Mouse (Mus musculus) kidney, postnatal 0 days (tissue): ENCODE measurements at regions not wholly inside any gene's neighbourhood (a gene's known extent, or its start where the extent isn't known, plus 50 kb on each side); places are given as distances from the start of the nearest gene placed in this dataset.

Experiments used
- ATAC-seq: fragments of 200-750 bp; cut with Nextera tagmentation; replicated peaks from 2 replicates; pipeline ENCODE4 v1.8.0; 2017; ENCODE audit warnings: low read depth, moderate number of reproducible peaks, moderate TSS enrichment, moderate library complexity; ENCODE audit not compliant: low FRiP score
- DNase-seq: peaks from one replicate; pipeline ENCODE4 v3.0.0-alpha.2; 2016; ENCODE audit warnings: low spot score
- H3K27ac ChIP-seq: fragments of 300-500 bp; sonication (generic); 2 replicates; pipeline ENCODE4 v1.5.1; 2014; ENCODE audit warnings: mild to moderate bottlenecking
- H3K27me3 ChIP-seq: fragments of 300-500 bp; sonication (generic); 2 replicates; pipeline ENCODE4 v1.6.1; 2014; ENCODE audit warnings: low read length, mixed read lengths; ENCODE audit not compliant: insufficient read depth
- H3K36me3 ChIP-seq: fragments of 300-500 bp; sonication (generic); 2 replicates; pipeline ENCODE4 v1.6.1; 2014; ENCODE audit warnings: low read length, mixed read lengths; ENCODE audit not compliant: insufficient read depth
- H3K4me1 ChIP-seq: fragments of 300-500 bp; sonication (generic); replicated peaks from 2 replicates; pipeline ENCODE4 v1.6.1; 2014; ENCODE audit warnings: antibody characterized with exemption, low read length, mixed read lengths; ENCODE audit not compliant: insufficient read depth
- H3K4me2 ChIP-seq: fragments of 300-500 bp; sonication (generic); 2 replicates; pipeline ENCODE4 v1.6.1; 2014; ENCODE audit warnings: mild to moderate bottlenecking, low read length, moderate library complexity, mixed read lengths
- H3K4me3 ChIP-seq: fragments of 300-500 bp; sonication (generic); replicated peaks from 2 replicates; pipeline ENCODE4 v1.5.1; 2014; ENCODE audit warnings: low read depth, low read length
- H3K9ac ChIP-seq: fragments of 300-500 bp; sonication (generic); 2 replicates; pipeline ENCODE4 v1.6.1; 2014; ENCODE audit warnings: low read depth, low read length
- H3K9me3 ChIP-seq: fragments of 300-500 bp; sonication (generic); replicated peaks from 2 replicates; pipeline ENCODE4 v1.6.1; 2016; ENCODE audit warnings: low read length, inconsistent platforms, mixed read lengths
- CTCF ChIP-seq: IDR thresholded peaks from 2 replicates; pipeline ENCODE4 v1.5.1; 2016; ENCODE audit warnings: antibody characterized with exemption, low read depth, mild to moderate bottlenecking, moderate library complexity
- WGBS: fragments of 180-500 bp; shearing (Covaris S2); extraction: QIAGEN DNeasy Blood & Tissue Kit; methylation state at CpG from one replicate; pipeline ENCODE4 v1.1.7; 2014; 5-methylcytosine and 5-hydroxymethylcytosine counted together

- 88% methylated on average over 1 of the region's 1 CpGs for WGBS
- H3K9ac ChIP-seq, result no peak overlapping the region
- H3K4me1 ChIP-seq, result no peaks in the 10 kb centered on the region
- DNase-seq (no peak), ATAC-seq (no peak)
- no peak overlapping the region for H3K27ac ChIP-seq
- H3K36me3 ChIP-seq, result no peaks in the 10 kb centered on the region
- no peaks in the 10 kb centered on the region for H3K27me3 ChIP-seq
- no peak overlapping the region for H3K4me3 ChIP-seq
- H3K9me3 ChIP-seq, result no peaks in the 10 kb centered on the region
- TF ChIP-seq CTCF, result no peak
- H3K4me2 ChIP-seq, result no peak overlapping the region
Measured at GRCm38 (mm10) chr4:106121306-106121705, 194.7 kb upstream of the Usp24 start.

- Histone ChIP-seq H3K4me3 (no peak overlapping the region), H3K4me1 (no peaks in the 10 kb centered on the region), H3K9me3 (no peaks in the 10 kb centered on the region), H3K9ac (no peak overlapping the region), H3K27me3 (no peaks in the 10 kb centered on the region), H3K4me2 (no peak overlapping the region), H3K36me3 (no peaks in the 10 kb centered on the region), H3K27ac (no peak overlapping the region)
- WGBS, result 76% methylated on average over 8 of the region's 8 CpGs
- ATAC-seq, result no peak
- TF ChIP-seq CTCF, result no peak
- DNase-seq, result no peak
Measured at GRCm38 (mm10) chr4:106123038-106123654, 192.9 kb upstream of the Usp24 start.

- Histone ChIP-seq H3K9ac (no peak overlapping the region), H3K4me2 (no peak overlapping the region), H3K36me3 (no peaks in the 10 kb centered on the region), H3K4me1 (no peaks in the 10 kb centered on the region), H3K9me3 (no peaks in the 10 kb centered on the region), H3K27me3 (no peaks in the 10 kb centered on the region), H3K27ac (no peak overlapping the region), H3K4me3 (no peak overlapping the region)
- TF ChIP-seq CTCF, result no peak
- 60% methylated on average over 5 of the region's 5 CpGs for WGBS
- no peak for ATAC-seq
- DNase-seq, result no peak
Measured at GRCm38 (mm10) chr4:106127199-106127598, 188.8 kb upstream of the Usp24 start.

GRCm38 (mm10) chr4:106127641-106128040 lies 188.4 kb upstream of the Usp24 start:
- Histone ChIP-seq H3K9me3 (no peaks in the 10 kb centered on the region), H3K36me3 (no peaks in the 10 kb centered on the region), H3K4me2 (no peak overlapping the region), H3K27ac (no peak overlapping the region), H3K27me3 (no peaks in the 10 kb centered on the region), H3K4me1 (no peaks in the 10 kb centered on the region), H3K4me3 (no peak overlapping the region), H3K9ac (no peak overlapping the region)
- DNase-seq (peak; percentile 47), ATAC-seq (no peak)
- 73% methylated on average over 7 of the region's 7 CpGs for WGBS
- peak; percentile 66 for TF ChIP-seq CTCF

GRCm38 (mm10) chr4:106129327-106129726 lies 186.7 kb upstream of the Usp24 start:
- Histone ChIP-seq H3K4me1 (no peaks in the 10 kb centered on the region), H3K4me3 (no peak overlapping the region), H3K27me3 (no peaks in the 10 kb centered on the region), H3K4me2 (no peak overlapping the region), H3K27ac (no peak overlapping the region), H3K9me3 (no peaks in the 10 kb centered on the region), H3K9ac (no peak overlapping the region), H3K36me3 (no peaks in the 10 kb centered on the region)
- DNase-seq, result no peak
- WGBS, result 77% methylated on average over 7 of the region's 7 CpGs
- no peak for ATAC-seq
- TF ChIP-seq CTCF, result no peak

- ATAC-seq (no peak), DNase-seq (no peak)
- H3K9ac ChIP-seq, result no peak overlapping the region
- no peaks in the 10 kb centered on the region for H3K9me3 ChIP-seq
- H3K27ac ChIP-seq, result no peak overlapping the region
- 96% methylated on average over 2 of the region's 2 CpGs for WGBS
- no peaks in the 10 kb centered on the region for H3K27me3 ChIP-seq
- no peak for TF ChIP-seq CTCF
- no peaks in the 10 kb centered on the region for H3K36me3 ChIP-seq
- H3K4me2 ChIP-seq, result no peak overlapping the region
- H3K4me3 ChIP-seq, result no peak overlapping the region
- H3K4me1 ChIP-seq, result no peaks in the 10 kb centered on the region
Measured at GRCm38 (mm10) chr4:106129803-106130202, 186.2 kb upstream of the Usp24 start.
